Mouse (Mus musculus) myocyte (in vitro differentiated cells): ENCODE data around the gene Tef. TPM values are rescaled to one million over a fixed set of nuclear protein-coding genes. Genes with fewer than 3 reads are reported as not detected.

ENCODE experiments used
- H3K27me3 ChIP-seq: one replicate; pipeline ENCODE4 v1.6.1; 2011; ENCODE audit not compliant: control insufficient read depth, insufficient read depth, insufficient read length
- H3K36me3 ChIP-seq: one replicate; pipeline ENCODE4 v1.6.1; 2011; ENCODE audit not compliant: control insufficient read depth, insufficient read depth
- H3K4me2 ChIP-seq: one replicate; pipeline ENCODE4 v1.6.1; 2011; ENCODE audit warnings: low read depth, control low read depth
- H3K4me3 ChIP-seq: one replicate; pipeline ENCODE4 v1.5.1; 2011; ENCODE audit warnings: mild to moderate bottlenecking, control low read depth, moderate library complexity
- H3K79me2 ChIP-seq: one replicate; pipeline ENCODE4 v1.6.1; 2011; ENCODE audit not compliant: control insufficient read depth, insufficient read depth
- H3ac ChIP-seq: one replicate; pipeline ENCODE4 v1.6.1; 2011; ENCODE audit not compliant: control insufficient read depth, insufficient read length
- CEBPB ChIP-seq: IDR thresholded peaks from 2 replicates; pipeline ENCODE4 v1.6.1; 2011; ENCODE audit warnings: mild to moderate bottlenecking, moderate library complexity; ENCODE audit not compliant: poor library complexity, insufficient read depth, severe bottlenecking
- E2F4 ChIP-seq: IDR thresholded peaks from one replicate; pipeline ENCODE4 v1.6.1; 2011; ENCODE audit warnings: mild to moderate bottlenecking, control low read depth, moderate library complexity; ENCODE audit not compliant: insufficient read depth
- MAX ChIP-seq: IDR thresholded peaks from one replicate; pipeline ENCODE4 v1.6.1; 2011; ENCODE audit warnings: low read depth, mild to moderate bottlenecking, control low read depth
- MYOD1 ChIP-seq, 3 experiments: IDR thresholded peaks; one replicate each; pipeline ENCODE4 v1.6.1; 2011; ENCODE audit warnings: control low read depth in 2 of 3, low read depth in 2 of 3, mild to moderate bottlenecking in 2 of 3, moderate library complexity in 1 of 3; ENCODE audit not compliant: insufficient read length in 2 of 3, control insufficient read depth in 1 of 3
- MYOG ChIP-seq, 3 experiments: IDR thresholded peaks; one replicate each; pipeline ENCODE4 v1.6.1; 2011; ENCODE audit warnings: control low read depth in 2 of 3, low read depth in 2 of 3, mild to moderate bottlenecking in 2 of 3; ENCODE audit not compliant: insufficient read length in 2 of 3, control insufficient read depth in 1 of 3, insufficient read depth in 1 of 3
- POLR2A ChIP-seq: IDR thresholded peaks from one replicate; pipeline ENCODE4 v1.6.1; 2011; ENCODE audit warnings: low read depth, mild to moderate bottlenecking, control low read depth, moderate library complexity; ENCODE audit not compliant: insufficient read length
- POLR2AphosphoS2 ChIP-seq: IDR thresholded peaks from one replicate; pipeline ENCODE4 v1.6.1; 2011; ENCODE audit warnings: low read depth, control low read depth; ENCODE audit not compliant: insufficient read length
- REST ChIP-seq: IDR thresholded peaks from one replicate; pipeline ENCODE4 v1.6.1; 2011; ENCODE audit warnings: mild to moderate bottlenecking, control low read depth, moderate library complexity; ENCODE audit not compliant: insufficient read depth, insufficient read length
- SRF ChIP-seq: IDR thresholded peaks from one replicate; pipeline ENCODE4 v1.6.1; 2011; ENCODE audit warnings: low read depth; ENCODE audit not compliant: control insufficient read depth, insufficient read length
- TCF12 ChIP-seq: IDR thresholded peaks from one replicate; pipeline ENCODE4 v1.6.1; 2011; ENCODE audit warnings: mild to moderate bottlenecking, control low read depth; ENCODE audit not compliant: poor library complexity, insufficient read depth, severe bottlenecking
- TCF3 ChIP-seq: IDR thresholded peaks from one replicate; pipeline ENCODE4 v1.6.1; 2011; ENCODE audit warnings: low read depth, control low read depth; ENCODE audit not compliant: insufficient read length
- USF1 ChIP-seq: IDR thresholded peaks from one replicate; pipeline ENCODE4 v1.6.1; 2011; ENCODE audit warnings: low read depth, mild to moderate bottlenecking, control low read depth, moderate library complexity
- polyA plus RNA-seq: library from polyadenylated mRNA; unstranded; fragments of >200 nt; fragmentation: generic; extraction: Trizol; gene quantifications from one replicate; pipeline ENCODE4 v1.2.1, GENCODE M21; 2012; ENCODE audit warnings: missing spikeins

Gene Tef
- polyA plus RNA-seq, 1 experiment: 58.4 TPM

GRCm38 (mm10) chr15:81828426-81829207, 26.4 kb downstream of the Tef start:
- no peaks in the 10 kb centered on the region for H3K79me2 ChIP-seq
- no peak overlapping the region for H3ac ChIP-seq
- no peaks in the 10 kb centered on the region for H3K27me3 ChIP-seq
- no peak for TF ChIP-seq POLR2AphosphoS2
- no peak for TF ChIP-seq POLR2A
- TF ChIP-seq USF1: no peak
- TF ChIP-seq REST: no peak
- no peak for TF ChIP-seq SRF
- no peak for TF ChIP-seq CEBPB
- TF ChIP-seq TCF3: no peak
- no peak for TF ChIP-seq TCF12
- no peak for TF ChIP-seq E2F4
- TF ChIP-seq MYOD1 (IDR thresholded peaks at IDR 0.05; ENCODE audit: control insufficient read depth in 1 of 3, insufficient read length in 2 of 3, low read depth in 2 of 3): no peak
- TF ChIP-seq MYOG (IDR thresholded peaks at IDR 0.05; ENCODE audit: control insufficient read depth in 1 of 3, insufficient read depth in 1 of 3, insufficient read length in 2 of 3, low read depth in 2 of 3): no peak
- no peak for TF ChIP-seq MAX
- no peak overlapping the region for H3K4me2 ChIP-seq
- H3K36me3 ChIP-seq: peaks cover 14% of the 10 kb centered on the region
- H3K4me3 ChIP-seq: no peak overlapping the region

GRCm38 (mm10) chr15:81829208-81829580, 27.0 kb downstream of the Tef start:
- no peak overlapping the region for H3ac ChIP-seq
- no peak overlapping the region for H3K4me3 ChIP-seq
- peak; percentile 48 for TF ChIP-seq TCF3
- TF ChIP-seq MAX: no peak
- TF ChIP-seq CEBPB: no peak
- peak; percentile 9 for TF ChIP-seq TCF12
- TF ChIP-seq POLR2A: no peak
- TF ChIP-seq USF1: no peak
- no peak for TF ChIP-seq SRF
- TF ChIP-seq POLR2AphosphoS2: no peak
- TF ChIP-seq MYOD1 (IDR thresholded peaks at IDR 0.05; ENCODE audit: control insufficient read depth in 1 of 3, insufficient read length in 2 of 3, low read depth in 2 of 3): peak; percentile 47 to 94 (median 72)
- peak in 2 of 3 experiments; percentile 85 to 86 for TF ChIP-seq MYOG (IDR thresholded peaks at IDR 0.05; ENCODE audit: control insufficient read depth in 1 of 3, insufficient read depth in 1 of 3, insufficient read length in 2 of 3, low read depth in 2 of 3)
- TF ChIP-seq E2F4: no peak
- no peak for TF ChIP-seq REST
- H3K79me2 ChIP-seq: no peaks in the 10 kb centered on the region
- H3K27me3 ChIP-seq: no peaks in the 10 kb centered on the region
- peaks cover 9% of the 10 kb centered on the region for H3K36me3 ChIP-seq
- H3K4me2 ChIP-seq: no peak overlapping the region

GRCm38 (mm10) chr15:81830530-81830929, 28.3 kb downstream of the Tef start:
- Histone ChIP-seq H3K4me3 (no peak overlapping the region), H3K4me2 (no peak overlapping the region), H3K36me3 (peaks cover 6% of the 10 kb centered on the region), H3ac (no peak overlapping the region), H3K27me3 (no peaks in the 10 kb centered on the region), H3K79me2 (no peaks in the 10 kb centered on the region)
- TF ChIP-seq MYOG (IDR thresholded peaks at IDR 0.05; ENCODE audit: control insufficient read depth in 1 of 3, insufficient read depth in 1 of 3, insufficient read length in 2 of 3, low read depth in 2 of 3) (no peak), POLR2A (no peak), TCF12 (no peak), MYOD1 (IDR thresholded peaks at IDR 0.05; ENCODE audit: control insufficient read depth in 1 of 3, insufficient read length in 2 of 3, low read depth in 2 of 3) (no peak), TCF3 (no peak), POLR2AphosphoS2 (no peak), USF1 (no peak), SRF (no peak), CEBPB (no peak), E2F4 (no peak), REST (no peak), MAX (no peak)

GRCm38 (mm10) chr15:81831136-81831825, 29.1 kb downstream of the Tef start:
- Histone ChIP-seq H3K79me2 (no peaks in the 10 kb centered on the region), H3K4me2 (peak overlapping the region; percentile 45), H3K27me3 (no peaks in the 10 kb centered on the region), H3ac (no peak overlapping the region), H3K36me3 (peaks cover 4% of the 10 kb centered on the region), H3K4me3 (no peak overlapping the region)
- TF ChIP-seq TCF3: peak; percentile 82
- TF ChIP-seq TCF12: peak; percentile 87
- peak; percentile 97 to 99 (median 98) for TF ChIP-seq MYOG (IDR thresholded peaks at IDR 0.05; ENCODE audit: control insufficient read depth in 1 of 3, insufficient read depth in 1 of 3, insufficient read length in 2 of 3, low read depth in 2 of 3)
- peak; percentile 93 to 97 (median 97) for TF ChIP-seq MYOD1 (IDR thresholded peaks at IDR 0.05; ENCODE audit: control insufficient read depth in 1 of 3, insufficient read length in 2 of 3, low read depth in 2 of 3)
- TF ChIP-seq USF1: no peak
- TF ChIP-seq E2F4: no peak
